Mouse (Mus musculus) forebrain, embryonic 14.5 days (tissue): ENCODE data around the gene Fnip1. TPM values are rescaled to one million over a fixed set of nuclear protein-coding genes. Genes with fewer than 3 reads are reported as not detected.
A peak's percentile ranks its signal among the peaks of the same experiment; 100 is the strongest.

Experiments used
- ATAC-seq: fragments of 200-750 bp; cut with Nextera tagmentation; 2 replicates; pipeline ENCODE4 v1.8.0; 2017; ENCODE audit warnings: mild to moderate bottlenecking, moderate library complexity
- DNase-seq: peaks from one replicate; pipeline ENCODE4 v3.0.0-alpha.2; 2015; ENCODE audit warnings: low spot score
- H3K27ac ChIP-seq: fragments of 300-500 bp; sonication (generic); 2 replicates; pipeline ENCODE4 v1.5.1; 2014; ENCODE audit warnings: low read depth, mild to moderate bottlenecking, control low read depth, low read length, moderate library complexity
- H3K27me3 ChIP-seq: fragments of 300-500 bp; sonication (generic); replicated peaks from 2 replicates; pipeline ENCODE4 v1.6.1; 2014; ENCODE audit warnings: low read length, control low read depth, mixed read lengths; ENCODE audit not compliant: control insufficient read depth, insufficient read depth
- H3K36me3 ChIP-seq: fragments of 300-500 bp; sonication (generic); 2 replicates; pipeline ENCODE4 v1.6.1; 2014; ENCODE audit warnings: low read length, control low read depth; ENCODE audit not compliant: control insufficient read depth, insufficient read depth
- H3K4me1 ChIP-seq: fragments of 300-500 bp; sonication (generic); 2 replicates; pipeline ENCODE4 v1.6.1; 2014; ENCODE audit warnings: antibody characterized with exemption, low read length, control low read depth; ENCODE audit not compliant: control insufficient read depth, insufficient read depth
- H3K4me2 ChIP-seq: fragments of 300-500 bp; sonication (generic); 2 replicates; pipeline ENCODE4 v1.6.1; 2014; ENCODE audit warnings: mild to moderate bottlenecking, control low read depth, low read length
- H3K4me3 ChIP-seq: fragments of 300-500 bp; sonication (generic); 2 replicates; pipeline ENCODE4 v1.5.1; 2014; ENCODE audit warnings: low read depth, low read length, control low read depth
- H3K9ac ChIP-seq: fragments of 300-500 bp; sonication (generic); 2 replicates; pipeline ENCODE4 v1.6.1; 2014; ENCODE audit warnings: mild to moderate bottlenecking, low read length, control low read depth, moderate library complexity
- H3K9me3 ChIP-seq: fragments of 300-500 bp; sonication (generic); replicated peaks from 2 replicates; pipeline ENCODE4 v1.6.1; 2016; ENCODE audit warnings: low read length, control low read depth, mixed read lengths; ENCODE audit not compliant: control insufficient read depth
- WGBS: fragments of 180-500 bp; shearing (Covaris S2); extraction: QIAGEN DNeasy Blood & Tissue Kit; methylation state at CpG from one replicate; pipeline ENCODE4 v1.1.7; 2014; 5-methylcytosine and 5-hydroxymethylcytosine counted together
- polyA plus RNA-seq: library from polyadenylated mRNA; unstranded; fragments of >200 nt; fragmentation: Nextera tagmentation; extraction: Ambion mirVana; gene quantifications from 2 replicates; pipeline ENCODE4 v1.2.1, GENCODE M21; 2014

Fnip1 gene
- polyA plus RNA-seq, 1 experiment from 2014 or later: 13.0 TPM

- Histone ChIP-seq H3K27ac (no peak overlapping the region), H3K9me3 (no peaks in the 10 kb centered on the region), H3K9ac (no peak overlapping the region), H3K27me3 (no peaks in the 10 kb centered on the region), H3K4me2 (no peak overlapping the region), H3K36me3 (0 out of 2 replicates have a peak, but pooled peaks cover 2% of the 10 kb centered on the region), H3K4me1 (no peaks in the 10 kb centered on the region), H3K4me3 (no peak overlapping the region)
- ATAC-seq (no peak), DNase-seq (no peak)
- WGBS: 89% methylated on average over 3 of the region's 3 CpGs
Measured at GRCm38 (mm10) chr11:54486041-54486440, 48.0 kb downstream of the Fnip1 start.

GRCm38 (mm10) chr11:54491946-54492558 is 54.1 kb downstream of the Fnip1 start:
- Histone ChIP-seq H3K27me3 (no peaks in the 10 kb centered on the region), H3K4me1 (no peaks in the 10 kb centered on the region), H3K4me2 (no peak overlapping the region), H3K27ac (no peak overlapping the region), H3K36me3 (peaks cover 6% of the 10 kb centered on the region), H3K9ac (no peak overlapping the region), H3K4me3 (no peak overlapping the region), H3K9me3 (no peaks in the 10 kb centered on the region)
- 96% methylated on average over 1 of the region's 1 CpGs for WGBS
- no peak for ATAC-seq
- no peak for DNase-seq

GRCm38 (mm10) chr11:54492559-54492958 is 54.6 kb downstream of the Fnip1 start:
- Histone ChIP-seq H3K36me3 (peaks cover 6% of the 10 kb centered on the region), H3K9me3 (no peaks in the 10 kb centered on the region), H3K4me2 (no peak overlapping the region), H3K9ac (no peak overlapping the region), H3K4me1 (no peaks in the 10 kb centered on the region), H3K4me3 (no peak overlapping the region), H3K27me3 (no peaks in the 10 kb centered on the region), H3K27ac (no peak overlapping the region)
- ATAC-seq (no peak), DNase-seq (no peak)
- 96% methylated on average over 4 of the region's 4 CpGs for WGBS

GRCm38 (mm10) chr11:54499838-54500237 is 61.8 kb downstream of the Fnip1 start:
- H3K27ac ChIP-seq: no peak overlapping the region
- H3K4me3 ChIP-seq: no peak overlapping the region
- no peaks in the 10 kb centered on the region for H3K27me3 ChIP-seq
- H3K4me1 ChIP-seq: no peaks in the 10 kb centered on the region
- no peak for ATAC-seq
- no peaks in the 10 kb centered on the region for H3K9me3 ChIP-seq
- no peak for DNase-seq
- WGBS: 94% methylated on average over 5 of the region's 5 CpGs
- H3K36me3 ChIP-seq: peaks cover 34% of the 10 kb centered on the region
- no peak overlapping the region for H3K9ac ChIP-seq
- H3K4me2 ChIP-seq: no peak overlapping the region

GRCm38 (mm10) chr11:54502546-54503245 is 64.7 kb downstream of the Fnip1 start:
- DNase-seq: no peak
- H3K27ac ChIP-seq: no peak overlapping the region
- H3K9ac ChIP-seq: no peak overlapping the region
- no peak for ATAC-seq
- no peak overlapping the region for H3K4me3 ChIP-seq
- no peaks in the 10 kb centered on the region for H3K9me3 ChIP-seq
- H3K36me3 ChIP-seq: peaks cover 43% of the 10 kb centered on the region
- H3K4me1 ChIP-seq: no peaks in the 10 kb centered on the region
- H3K4me2 ChIP-seq: no peak overlapping the region
- no peaks in the 10 kb centered on the region for H3K27me3 ChIP-seq
- 95% methylated on average over 4 of the region's 4 CpGs for WGBS

- no peak overlapping the region for H3K9ac ChIP-seq
- H3K4me1 ChIP-seq: no peaks in the 10 kb centered on the region
- no peak for DNase-seq
- H3K4me2 ChIP-seq: no peak overlapping the region
- no peak overlapping the region for H3K27ac ChIP-seq
- H3K27me3 ChIP-seq: no peaks in the 10 kb centered on the region
- peaks cover 26% of the 10 kb centered on the region for H3K36me3 ChIP-seq
- H3K4me3 ChIP-seq: no peak overlapping the region
- no peak for ATAC-seq
- no peaks in the 10 kb centered on the region for H3K9me3 ChIP-seq
Measured at GRCm38 (mm10) chr11:54513584-54513983, 75.6 kb downstream of the Fnip1 start.

- DNase-seq (peak; percentile 10), ATAC-seq (peak; percentile 2; the same call in 1 of the 2 replicates)
- Histone ChIP-seq H3K27ac (peak overlapping the region; percentile 91), H3K27me3 (no peaks in the 10 kb centered on the region), H3K9ac (peak overlapping the region; percentile 68), H3K36me3 (no peaks in the 10 kb centered on the region), H3K9me3 (no peaks in the 10 kb centered on the region), H3K4me1 (peaks cover 14% of the 10 kb centered on the region), H3K4me3 (peak overlapping the region; percentile 90), H3K4me2 (peak overlapping the region; percentile 76)
- WGBS: 1% methylated on average over 18 of the region's 18 CpGs
Measured at GRCm38 (mm10) chr11:54521927-54522528, 84.0 kb downstream of the Fnip1 start.

GRCm38 (mm10) chr11:54522529-54523430 is 84.8 kb downstream of the Fnip1 start, which contains the start of gene Rapgef6:
Gene Rapgef6, plus strand, starts transcription at chr11:54522847.
- H3K36me3 ChIP-seq: no peaks in the 10 kb centered on the region
- peak within 1 kb of the TSS; percentile 90 for H3K4me3 ChIP-seq
- peak within 1 kb of the TSS; percentile 86 for H3K9ac ChIP-seq
- H3K4me2 ChIP-seq: peak within 1 kb of the TSS; percentile 76
- under 1% methylated on average over 73 of the region's 73 CpGs for WGBS
- no peaks in the 10 kb centered on the region for H3K9me3 ChIP-seq
- peaks cover 14% of the 10 kb centered on the region for H3K4me1 ChIP-seq
- H3K27me3 ChIP-seq: no peaks in the 10 kb centered on the region
- peak within 1 kb of the TSS; percentile 91 for H3K27ac ChIP-seq
- DNase-seq: peak; percentile 99
- ATAC-seq: peak; percentile 98
